Mouse (Mus musculus): Measurements from ENCODE around the gene 3110040M04Rik. TPM values are rescaled to one million over a fixed set of nuclear protein-coding genes. Genes with fewer than 3 reads are reported as not detected.

The 3110040M04Rik gene
- polyA plus RNA-seq, 1 experiment: not detected

DNA sequence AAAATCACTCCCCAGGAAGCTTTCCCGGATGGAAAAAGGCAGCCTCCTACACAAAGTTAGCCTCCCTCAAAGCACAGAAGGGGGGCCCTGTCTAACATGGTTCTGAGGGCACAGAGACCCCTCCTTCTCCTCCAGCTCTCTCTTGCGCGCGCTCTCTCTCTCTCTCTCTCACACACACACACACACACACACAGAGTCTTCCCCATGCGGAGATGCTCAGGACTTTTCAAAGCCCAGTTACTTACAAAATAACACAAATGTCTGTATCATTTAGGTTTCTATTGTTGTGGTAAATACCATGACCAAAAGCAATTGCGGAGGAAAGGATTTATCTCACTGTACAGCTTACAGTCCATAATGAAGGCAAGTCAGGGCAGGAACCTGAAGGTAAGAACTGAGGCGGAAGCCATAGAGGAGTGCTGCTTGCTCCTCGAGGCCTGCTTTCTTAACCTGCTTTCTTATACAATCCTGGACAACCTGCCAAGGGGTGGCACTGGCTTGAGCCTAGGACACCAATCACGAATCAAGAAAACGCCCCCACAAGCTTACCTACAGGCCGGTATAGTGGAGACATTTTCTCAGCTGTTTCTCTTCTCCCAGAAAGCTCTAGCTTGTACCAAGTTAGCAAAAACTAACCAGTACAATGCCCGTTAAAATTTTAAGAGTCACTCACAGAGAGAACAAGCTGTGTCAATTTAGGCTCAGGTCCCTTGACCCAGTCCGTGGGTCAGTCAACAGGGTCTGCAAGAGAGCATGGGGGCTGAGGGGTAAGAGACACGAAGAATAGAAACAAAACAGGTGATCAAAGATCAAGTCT, 47.5 kb downstream of the 3110040M04Rik start:
- no peak overlapping the region for H3K27ac ChIP-seq (ENCODE audit: insufficient read depth, low read length)
- H3K27me3 ChIP-seq (ENCODE audit: control insufficient read depth, insufficient read depth, low read length, poor library complexity, severe bottlenecking): no peaks in the 10 kb centered on the region; the same call in 1 of the 2 replicates
- H3K4me3 ChIP-seq (ENCODE audit: low read depth, low read length): no peak overlapping the region
- no peak overlapping the region for H3K9ac ChIP-seq (ENCODE audit: low read depth, poor library complexity, severe bottlenecking)
- H3K4me1 ChIP-seq (ENCODE audit: control insufficient read depth, insufficient read depth, low read length): no peaks in the 10 kb centered on the region
- TF ChIP-seq EP300 (IDR thresholded peaks at IDR 0.05; ENCODE audit: insufficient read depth, low read depth, low read length) (no peak), POLR2A (IDR thresholded peaks at IDR 0.05; ENCODE audit: insufficient read depth, low read length) (no peak), CTCF (IDR thresholded peaks at IDR 0.05; ENCODE audit: low read depth, low read length) (no peak)
- H3K36me3 ChIP-seq (ENCODE audit: control insufficient read depth, insufficient read depth, low read length, poor library complexity, severe bottlenecking): no peaks in the 10 kb centered on the region
- H3K9me3 ChIP-seq (replicated peaks; ENCODE audit: control insufficient read depth, insufficient read depth, low read length, poor library complexity, severe bottlenecking): no peaks in the 10 kb centered on the region

Other genes with a start within 250 kb of the 3110040M04Rik start
- gene Hmcn1, start 210.7 kb upstream of the 3110040M04Rik start, polyA plus RNA-seq (2011; ENCODE audit: insufficient read depth, insufficient read length, low read depth, missing spikeins): 1.4 and 1.6 TPM in 2 replicates
- not detected in 2 replicates for gene Gm47985, start 21.6 kb upstream of the 3110040M04Rik start, polyA plus RNA-seq (2011; ENCODE audit: insufficient read depth, insufficient read length, low read depth, missing spikeins)
- not detected in 2 replicates for gene Gm8947, start 11.7 kb upstream of the 3110040M04Rik start, polyA plus RNA-seq (2011; ENCODE audit: insufficient read depth, insufficient read length, low read depth, missing spikeins)
- gene Gm47995, start 5.7 kb upstream of the 3110040M04Rik start, polyA plus RNA-seq (2011; ENCODE audit: insufficient read depth, insufficient read length, low read depth, missing spikeins): 0.75 TPM in 1 of 2 replicates, not detected in the other
- not detected in 2 replicates for gene Gm47996, start 6.0 kb downstream of the 3110040M04Rik start, polyA plus RNA-seq (2011; ENCODE audit: insufficient read depth, insufficient read length, low read depth, missing spikeins)
- 140 and 156 TPM in 2 replicates for gene Ivns1abp, start 140.4 kb downstream of the 3110040M04Rik start, polyA plus RNA-seq (2011; ENCODE audit: insufficient read depth, insufficient read length, low read depth, missing spikeins)
- 95.9 and 109 TPM in 2 replicates for gene Swt1, start 224.3 kb downstream of the 3110040M04Rik start, polyA plus RNA-seq (2011; ENCODE audit: insufficient read depth, insufficient read length, low read depth, missing spikeins)
- 43.3 and 47.6 TPM in 2 replicates for gene Trmt1l, start 224.4 kb downstream of the 3110040M04Rik start, polyA plus RNA-seq (2011; ENCODE audit: insufficient read depth, insufficient read length, low read depth, missing spikeins)